7 mouse cellular contexts compared by ENCODE assay signal in the genomic region with DNA sequence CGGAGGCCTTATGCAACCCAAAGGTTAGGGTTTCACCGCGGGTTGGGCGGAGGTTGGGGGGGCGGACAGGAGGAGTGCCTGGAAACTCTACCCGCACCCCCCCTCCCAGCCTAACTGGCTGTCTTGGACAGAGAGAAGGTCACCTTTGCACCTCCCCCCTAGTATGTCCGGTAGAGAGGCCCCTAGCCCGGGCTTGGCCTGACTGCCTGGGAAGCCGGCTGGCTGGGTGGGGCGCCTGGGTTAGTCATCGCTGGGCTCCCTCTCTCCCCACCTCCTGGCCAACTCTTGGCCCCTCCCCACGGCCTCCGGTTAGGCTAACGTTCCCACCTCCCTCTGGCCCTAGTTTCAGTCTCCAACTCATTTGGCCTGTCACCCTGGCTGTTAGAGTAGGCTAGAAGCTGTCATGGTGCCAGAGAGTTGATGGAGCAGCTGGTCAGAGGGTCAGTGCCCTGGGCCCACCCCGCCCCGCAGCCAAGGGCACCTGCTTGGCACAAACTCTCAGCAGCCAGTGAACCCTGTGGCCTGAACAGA. TPM values are rescaled to one million over a fixed set of nuclear protein-coding genes. Genes with fewer than 3 reads are reported as not detected.
A peak's percentile ranks its signal among the peaks of the same experiment; 100 is the strongest.
DNase-seq lines count a peak whose midpoint lies in the region; ATAC-seq and TF ChIP-seq lines count a peak whose summit lies in the region.

No protein-coding gene starts in this region.

- peak overlapping the region; percentile 79 for H3K4me3 ChIP-seq in cerebellum, adult 2 months (replicated peaks; ENCODE audit: insufficient read depth, low read depth, low read length)
- H3K4me3 ChIP-seq in forebrain, postnatal 0 days (ENCODE audit: low read depth, low read length) = peak overlapping the region; percentile 83
- H3K4me3 ChIP-seq in hindbrain, embryonic 13.5 days = peak overlapping the region; percentile 76
- H3K4me3 ChIP-seq in limb, embryonic 14.5 days (replicated peaks; ENCODE audit: low read length) = peak overlapping the region; percentile 75
- peak overlapping the region; percentile 85 for H3K4me3 ChIP-seq in midbrain, embryonic 13.5 days (replicated peaks)
- H3K4me3 ChIP-seq in stomach, embryonic 14.5 days (ENCODE audit: low read depth, low read length) = peak overlapping the region; percentile 79

- peaks cover 10% of the 10 kb centered on the region for H3K36me3 ChIP-seq in forebrain, postnatal 0 days (ENCODE audit: insufficient read depth)
- peaks cover 23% of the 10 kb centered on the region for H3K36me3 ChIP-seq in hindbrain, embryonic 13.5 days
- peaks cover 13% of the 10 kb centered on the region for H3K36me3 ChIP-seq in limb, embryonic 14.5 days (ENCODE audit: control insufficient read depth, insufficient read depth, low read length)
- peaks cover 19% of the 10 kb centered on the region for H3K36me3 ChIP-seq in midbrain, embryonic 13.5 days
- peaks cover 4% of the 10 kb centered on the region; the same call in 1 of the 2 replicates for H3K36me3 ChIP-seq in stomach, embryonic 14.5 days (ENCODE audit: control insufficient read depth, insufficient read depth, low read length)

- H3K9ac ChIP-seq in forebrain, postnatal 0 days = peak overlapping the region; percentile 71
- peak overlapping the region; percentile 81 for H3K9ac ChIP-seq in hindbrain, embryonic 13.5 days
- H3K9ac ChIP-seq in limb, embryonic 14.5 days (ENCODE audit: low read depth, low read length, severe bottlenecking) = peak overlapping the region; percentile 57
- H3K9ac ChIP-seq in midbrain, embryonic 13.5 days (replicated peaks) = peak overlapping the region; percentile 81
- H3K9ac ChIP-seq in stomach, embryonic 14.5 days (replicated peaks; ENCODE audit: low read depth, low read length) = peak overlapping the region; percentile 45; the same call in 1 of the 2 replicates

- 3% methylated on average over 15 of the region's 16 CpGs for WGBS in cerebellum, adult 2 months
- WGBS in forebrain, postnatal 0 days = 3% methylated on average over 13 of the region's 16 CpGs
- WGBS in hindbrain, embryonic 13.5 days = 6% methylated on average over 14 of the region's 16 CpGs
- WGBS in limb, embryonic 14.5 days = 4% methylated on average over 13 of the region's 16 CpGs
- WGBS in midbrain, embryonic 13.5 days = 5% methylated on average over 15 of the region's 16 CpGs
- WGBS in stomach, embryonic 14.5 days = 4% methylated on average over 16 of the region's 16 CpGs

- 0 out of 2 replicates have a peak overlapping the region, but pooled peaks have one; percentile 22 for H3K27ac ChIP-seq in cerebellum, adult 2 months (ENCODE audit: insufficient read depth, low read length)
- no peak overlapping the region for H3K27ac ChIP-seq in forebrain, postnatal 0 days (ENCODE audit: low read depth, low read length)
- H3K27ac ChIP-seq in hindbrain, embryonic 13.5 days = peak overlapping the region; percentile 78
- H3K27ac ChIP-seq in limb, embryonic 14.5 days (replicated peaks; ENCODE audit: low read depth, low read length) = peak overlapping the region; percentile 58; the same call in 1 of the 2 replicates
- H3K27ac ChIP-seq in midbrain, embryonic 13.5 days = no peak overlapping the region
- peak overlapping the region; percentile 86 for H3K27ac ChIP-seq in stomach, embryonic 14.5 days (ENCODE audit: low read length)

- H3K9me3 ChIP-seq in forebrain, postnatal 0 days (ENCODE audit: low read length) = no peaks in the 10 kb centered on the region
- no peaks in the 10 kb centered on the region for H3K9me3 ChIP-seq in hindbrain, embryonic 13.5 days
- no peaks in the 10 kb centered on the region for H3K9me3 ChIP-seq in limb, embryonic 14.5 days (ENCODE audit: control insufficient read depth, low read length)
- no peaks in the 10 kb centered on the region for H3K9me3 ChIP-seq in midbrain, embryonic 13.5 days
- H3K9me3 ChIP-seq in stomach, embryonic 14.5 days (ENCODE audit: control insufficient read depth, low read depth, low read length) = no peaks in the 10 kb centered on the region

- TF ChIP-seq CTCF in cerebellum, adult 2 months (IDR thresholded peaks at IDR 0.05; ENCODE audit: borderline replicate concordance, insufficient read depth, low read depth, low read length) = no peak
- no peak for TF ChIP-seq CTCF in forebrain, postnatal 0 days (IDR thresholded peaks at IDR 0.05; ENCODE audit: low read depth)

- no peak for ATAC-seq in forebrain, postnatal 0 days
- no peak for ATAC-seq in hindbrain, embryonic 13.5 days (ENCODE audit: low FRiP score)
- no peak for ATAC-seq in limb, embryonic 14.5 days (ENCODE audit: low FRiP score, low read depth)
- ATAC-seq in midbrain, embryonic 13.5 days = 0 out of 2 replicates have a peak, but pooled peaks have one; percentile 8
- 0 out of 2 replicates have a peak, but pooled peaks have one; percentile 5 for ATAC-seq in stomach, embryonic 14.5 days (ENCODE audit: insufficient number of reproducible peaks, insufficient read depth, low FRiP score, low read depth)

- no peaks in the 10 kb centered on the region for H3K27me3 ChIP-seq in cerebellum, adult 2 months (ENCODE audit: control insufficient read depth, insufficient read depth, low read length)
- peaks cover 1% of the 10 kb centered on the region; the same call in 1 of the 2 replicates for H3K27me3 ChIP-seq in forebrain, postnatal 0 days (ENCODE audit: insufficient read depth, low read length)
- H3K27me3 ChIP-seq in hindbrain, embryonic 13.5 days = 0 out of 2 replicates have a peak, but pooled peaks cover 5% of the 10 kb centered on the region
- no peaks in the 10 kb centered on the region for H3K27me3 ChIP-seq in limb, embryonic 14.5 days (ENCODE audit: control insufficient read depth, insufficient read depth, low read length)
- no peaks in the 10 kb centered on the region; the same call in 1 of the 2 replicates for H3K27me3 ChIP-seq in midbrain, embryonic 13.5 days
- no peaks in the 10 kb centered on the region for H3K27me3 ChIP-seq in stomach, embryonic 14.5 days (ENCODE audit: control insufficient read depth, insufficient read depth, low read length)

- H3K4me1 ChIP-seq in cerebellum, adult 2 months (ENCODE audit: control insufficient read depth, insufficient read depth, low read length) = peaks cover 10% of the 10 kb centered on the region
- peaks cover 17% of the 10 kb centered on the region for H3K4me1 ChIP-seq in forebrain, postnatal 0 days (ENCODE audit: insufficient read depth)
- peaks cover 36% of the 10 kb centered on the region for H3K4me1 ChIP-seq in hindbrain, embryonic 13.5 days (replicated peaks)
- peaks cover 29% of the 10 kb centered on the region for H3K4me1 ChIP-seq in limb, embryonic 14.5 days (ENCODE audit: control insufficient read depth, insufficient read depth, low read length)
- H3K4me1 ChIP-seq in midbrain, embryonic 13.5 days (replicated peaks) = peaks cover 36% of the 10 kb centered on the region
- H3K4me1 ChIP-seq in stomach, embryonic 14.5 days (ENCODE audit: control insufficient read depth, insufficient read depth, low read length) = peaks cover 27% of the 10 kb centered on the region

- peak; percentile 86 for DNase-seq in R1 (ENCODE audit: low read depth, low spot score)
- peak; percentile 60 to 69 for DNase-seq in cerebellum, adult 2 months
- no peak for DNase-seq in forebrain, postnatal 0 days
- peak; percentile 65 for DNase-seq in limb, embryonic 14.5 days (ENCODE audit: low spot score)

- TF ChIP-seq POLR2A in cerebellum, adult 2 months (IDR thresholded peaks at IDR 0.05; ENCODE audit: borderline replicate concordance, insufficient read depth, low read length) = no peak
- no peak for TF ChIP-seq POLR2A in limb, embryonic 14.5 days (IDR thresholded peaks at IDR 0.05; ENCODE audit: borderline replicate concordance, extremely low read depth, insufficient read depth, insufficient read length)

- peak overlapping the region; percentile 96 for H3K4me2 ChIP-seq in forebrain, postnatal 0 days (ENCODE audit: low read depth)
- peak overlapping the region; percentile 98 for H3K4me2 ChIP-seq in hindbrain, embryonic 13.5 days
- H3K4me2 ChIP-seq in limb, embryonic 14.5 days (replicated peaks; ENCODE audit: low read depth, low read length, severe bottlenecking) = peak overlapping the region; percentile 94
- peak overlapping the region; percentile 98 for H3K4me2 ChIP-seq in midbrain, embryonic 13.5 days (replicated peaks)
- peak overlapping the region; percentile 99 for H3K4me2 ChIP-seq in stomach, embryonic 14.5 days (replicated peaks; ENCODE audit: low read depth, low read length)

RNA-seq across cellular contexts. Expression of gene Tlcd2, which starts 0.8 kb away (rescaled TPM):
- 0.56 and 0.70 TPM in 2 replicates for polyA plus RNA-seq in cerebellum, adult 2 months (2012; rRNA removed)
- total RNA-seq in forebrain, postnatal 0 days (2014; rRNA removed) = 0.31 and 1.4 TPM in 2 replicates
- polyA plus RNA-seq in forebrain, postnatal 0 days (2015; fragmentation: Nextera tagmentation; extraction: Ambion mirVana) = 0.79 and 1.2 TPM in 2 replicates
- 2.7 and 3.4 TPM in 2 replicates for polyA plus RNA-seq in hindbrain, embryonic 13.5 days (2015; fragmentation: Nextera tagmentation; extraction: Ambion mirVana)
- polyA plus RNA-seq in limb, embryonic 14.5 days (2012; rRNA removed) = 15.0 and 15.5 TPM in 2 replicates
- 19.5 and 25.2 TPM in 2 replicates for polyA plus RNA-seq in limb, embryonic 14.5 days (2014; fragmentation: Nextera tagmentation; extraction: Ambion mirVana)
- polyA plus RNA-seq in midbrain, embryonic 13.5 days (2015; fragmentation: Nextera tagmentation; extraction: Ambion mirVana) = 2.0 and 2.5 TPM in 2 replicates
- polyA plus RNA-seq in stomach, embryonic 14.5 days (2014; fragmentation: Nextera tagmentation; extraction: Ambion mirVana) = 23.3 and 26.3 TPM in 2 replicates

RNA-seq across cellular contexts. Expression of gene Wdr81, which starts 7.8 kb away (rescaled TPM):
- 15.1 and 15.3 TPM in 2 replicates for polyA plus RNA-seq in cerebellum, adult 2 months (2012; rRNA removed)
- 15.8 and 15.9 TPM in 2 replicates for total RNA-seq in forebrain, postnatal 0 days (2014; rRNA removed)
- 4.2 and 4.9 TPM in 2 replicates for polyA plus RNA-seq in forebrain, postnatal 0 days (2015; fragmentation: Nextera tagmentation; extraction: Ambion mirVana)
- 6.2 and 7.1 TPM in 2 replicates for polyA plus RNA-seq in hindbrain, embryonic 13.5 days (2015; fragmentation: Nextera tagmentation; extraction: Ambion mirVana)
- polyA plus RNA-seq in limb, embryonic 14.5 days (2012; rRNA removed) = 9.0 and 10.4 TPM in 2 replicates
- polyA plus RNA-seq in limb, embryonic 14.5 days (2014; fragmentation: Nextera tagmentation; extraction: Ambion mirVana) = 6.6 and 6.8 TPM in 2 replicates
- 6.8 and 8.1 TPM in 2 replicates for polyA plus RNA-seq in midbrain, embryonic 13.5 days (2015; fragmentation: Nextera tagmentation; extraction: Ambion mirVana)
- polyA plus RNA-seq in stomach, embryonic 14.5 days (2014; fragmentation: Nextera tagmentation; extraction: Ambion mirVana) = 4.6 and 5.1 TPM in 2 replicates

RNA-seq across cellular contexts. Expression of gene Serpinf2, which starts 22.9 kb away (rescaled TPM):
- 0.13 and 0.15 TPM in 2 replicates for polyA plus RNA-seq in cerebellum, adult 2 months (2012; rRNA removed)
- 0.24 TPM in 1 of 2 replicates, not detected in the other for total RNA-seq in forebrain, postnatal 0 days (2014; rRNA removed)
- not detected in 2 replicates for polyA plus RNA-seq in forebrain, postnatal 0 days (2015; fragmentation: Nextera tagmentation; extraction: Ambion mirVana)
- polyA plus RNA-seq in hindbrain, embryonic 13.5 days (2015; fragmentation: Nextera tagmentation; extraction: Ambion mirVana) = 0.12 TPM in 1 of 2 replicates, not detected in the other
- polyA plus RNA-seq in limb, embryonic 14.5 days (2012; rRNA removed) = 0.53 and 0.59 TPM in 2 replicates
- polyA plus RNA-seq in limb, embryonic 14.5 days (2014; fragmentation: Nextera tagmentation; extraction: Ambion mirVana) = not detected in 2 replicates
- polyA plus RNA-seq in midbrain, embryonic 13.5 days (2015; fragmentation: Nextera tagmentation; extraction: Ambion mirVana) = 0.07 TPM in 1 of 2 replicates, not detected in the other
- polyA plus RNA-seq in stomach, embryonic 14.5 days (2014; fragmentation: Nextera tagmentation; extraction: Ambion mirVana) = 14.9 and 17.2 TPM in 2 replicates

RNA-seq across cellular contexts. Expression of gene Prpf8, which starts 24.3 kb away (rescaled TPM):
- polyA plus RNA-seq in cerebellum, adult 2 months (2012; rRNA removed) = 110 and 123 TPM in 2 replicates
- 89.0 and 120 TPM in 2 replicates for total RNA-seq in forebrain, postnatal 0 days (2014; rRNA removed)
- polyA plus RNA-seq in forebrain, postnatal 0 days (2015; fragmentation: Nextera tagmentation; extraction: Ambion mirVana) = 25.6 and 27.9 TPM in 2 replicates
- 49.2 and 51.8 TPM in 2 replicates for polyA plus RNA-seq in hindbrain, embryonic 13.5 days (2015; fragmentation: Nextera tagmentation; extraction: Ambion mirVana)
- polyA plus RNA-seq in limb, embryonic 14.5 days (2012; rRNA removed) = 123 and 136 TPM in 2 replicates
- polyA plus RNA-seq in limb, embryonic 14.5 days (2014; fragmentation: Nextera tagmentation; extraction: Ambion mirVana) = 85.9 and 92.5 TPM in 2 replicates
- polyA plus RNA-seq in midbrain, embryonic 13.5 days (2015; fragmentation: Nextera tagmentation; extraction: Ambion mirVana) = 58.2 and 61.8 TPM in 2 replicates
- polyA plus RNA-seq in stomach, embryonic 14.5 days (2014; fragmentation: Nextera tagmentation; extraction: Ambion mirVana) = 79.7 and 79.8 TPM in 2 replicates

RNA-seq across cellular contexts. Expression of gene Serpinf1, which starts 39.8 kb away (rescaled TPM):
- polyA plus RNA-seq in cerebellum, adult 2 months (2012; rRNA removed) = 27.5 and 32.9 TPM in 2 replicates
- 43.0 and 53.3 TPM in 2 replicates for total RNA-seq in forebrain, postnatal 0 days (2014; rRNA removed)
- polyA plus RNA-seq in forebrain, postnatal 0 days (2015; fragmentation: Nextera tagmentation; extraction: Ambion mirVana) = 44.6 and 57.7 TPM in 2 replicates
- polyA plus RNA-seq in hindbrain, embryonic 13.5 days (2015; fragmentation: Nextera tagmentation; extraction: Ambion mirVana) = 55.4 and 63.1 TPM in 2 replicates
- 160 and 176 TPM in 2 replicates for polyA plus RNA-seq in limb, embryonic 14.5 days (2012; rRNA removed)
- 267 and 276 TPM in 2 replicates for polyA plus RNA-seq in limb, embryonic 14.5 days (2014; fragmentation: Nextera tagmentation; extraction: Ambion mirVana)
- 27.5 and 31.5 TPM in 2 replicates for polyA plus RNA-seq in midbrain, embryonic 13.5 days (2015; fragmentation: Nextera tagmentation; extraction: Ambion mirVana)
- 54.2 and 59.0 TPM in 2 replicates for polyA plus RNA-seq in stomach, embryonic 14.5 days (2014; fragmentation: Nextera tagmentation; extraction: Ambion mirVana)

Comparison
In these comparisons a context has a peak if more than half of its experiments do, and no peak if none do; other contexts are left out.
1. H3K27ac ChIP-seq: peak in cerebellum, adult 2 months (single experiment), hindbrain, embryonic 13.5 days (single experiment), limb, embryonic 14.5 days (single experiment) and stomach, embryonic 14.5 days (single experiment); none in forebrain, postnatal 0 days (single experiment) and midbrain, embryonic 13.5 days (single experiment).
2. ATAC-seq: peak in midbrain, embryonic 13.5 days (single experiment) and stomach, embryonic 14.5 days (single experiment); none in forebrain, postnatal 0 days (single experiment), hindbrain, embryonic 13.5 days (single experiment) and limb, embryonic 14.5 days (single experiment).
3. Peak in every context shown above with its lines, with median percentiles within 50 percentile points of each other: H3K4me3 ChIP-seq, H3K4me2 ChIP-seq and H3K9ac ChIP-seq.